Mouse (Mus musculus): ENCODE results near the gene Sox13. TPM values are rescaled to one million over a fixed set of nuclear protein-coding genes. Genes with fewer than 3 reads are reported as not detected.

The Sox13 gene
- total and polyA plus RNA-seq, 3 experiments, result 0.34 to 1.4 (median 0.90) TPM

DNA sequence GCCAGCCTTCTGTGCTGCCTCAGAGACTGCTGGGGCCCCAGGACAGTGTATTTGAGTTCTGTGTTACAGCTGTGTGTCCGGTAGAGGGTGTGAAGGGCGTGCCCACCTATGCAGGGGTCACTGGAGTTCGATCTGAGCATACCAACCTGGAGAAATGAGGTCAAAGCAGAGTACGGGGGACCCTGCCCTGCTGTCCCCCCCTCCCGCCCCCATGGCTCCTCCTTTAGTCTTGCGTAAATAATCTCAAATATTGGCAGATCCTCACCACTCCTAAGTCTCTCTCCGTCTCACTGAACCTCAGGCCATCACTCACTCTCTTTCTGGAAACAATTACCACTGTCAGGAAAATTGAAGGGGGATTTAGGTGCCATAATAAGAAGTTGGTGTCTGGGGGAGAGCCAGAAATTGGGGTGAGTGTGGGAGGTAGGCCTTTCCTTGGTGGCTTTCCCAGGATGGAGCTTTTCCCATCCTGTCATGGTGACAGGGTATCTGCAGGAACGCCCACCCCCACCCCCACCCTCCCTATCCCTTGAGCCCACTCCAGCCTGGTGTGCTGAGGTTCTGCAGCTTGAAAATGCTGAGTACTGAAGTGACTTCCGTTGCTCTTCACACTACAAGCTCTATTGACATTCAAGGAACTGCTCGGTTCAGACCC lies 57.1 kb downstream of the Sox13 start:
- Histone ChIP-seq H3K36me3 (replicated peaks in 1 of 2; ENCODE audit: control insufficient read depth in 1 of 2, insufficient read depth in 1 of 2, low read length in 1 of 2) (no peaks in the 10 kb centered on the region), H3K4me3 (replicated peaks in 1 of 3; ENCODE audit: low read depth in 2 of 3, low read length in 2 of 3, poor library complexity in 1 of 3) (no peak overlapping the region), H3K27me3 (replicated peaks) (peaks cover 96% of the 10 kb centered on the region), H3K9me3 (replicated peaks; ENCODE audit: low read length) (no peaks in the 10 kb centered on the region), H3K4me2 (ENCODE audit: insufficient read depth, low read depth, poor library complexity, severe bottlenecking) (no peak overlapping the region), H3K79me2 (replicated peaks; ENCODE audit: control insufficient read depth, extremely low read depth, insufficient read depth, poor library complexity, severe bottlenecking) (no peaks in the 10 kb centered on the region), H3K4me1 (ENCODE audit: control insufficient read depth in 1 of 2, insufficient read depth in 2 of 2) (peaks cover 9 to 26% of the 10 kb centered on the region in 2 experiments; a peak in 3 of 4 replicates), H3K27ac (ENCODE audit: insufficient read depth, low read depth) (no peak overlapping the region), H3K9ac (ENCODE audit: insufficient read depth, low read depth) (no peak overlapping the region)
- in situ Hi-C loops (cut with MboI; ENCODE audit: low pct_ligation_motif_present, low pct_unique_long_range_greater_than_20kb, low sequenced_read_pairs), result loop anchor here (25.0 kb wide), 1 partner anchor 330 kb away; the partner anchor contains the start of genes Mdm4 and Pik3c2b
- DNase-seq (ENCODE audit: extremely low read depth), result no peak
- TF ChIP-seq NELFE (IDR thresholded peaks at IDR 0.05; ENCODE audit: low read depth, low read length) (no peak), ZMIZ1 (IDR thresholded peaks at IDR 0.05; ENCODE audit: low read depth, low read length) (no peak), MEF2A (IDR thresholded peaks at IDR 0.05; ENCODE audit: borderline replicate concordance, low read depth, low read length) (no peak), MAZ (IDR thresholded peaks at IDR 0.05; ENCODE audit: low read depth, low read length) (no peak), KAT2A (IDR thresholded peaks at IDR 0.05; ENCODE audit: insufficient replicate concordance, low read length) (no peak)
- dilution Hi-C loops (cut with MboI; ENCODE audit: extremely low pct_ligation_motif_present, extremely low pct_unique_long_range_greater_than_20kb, low sequenced_read_pairs), result no loop called here

DNA sequence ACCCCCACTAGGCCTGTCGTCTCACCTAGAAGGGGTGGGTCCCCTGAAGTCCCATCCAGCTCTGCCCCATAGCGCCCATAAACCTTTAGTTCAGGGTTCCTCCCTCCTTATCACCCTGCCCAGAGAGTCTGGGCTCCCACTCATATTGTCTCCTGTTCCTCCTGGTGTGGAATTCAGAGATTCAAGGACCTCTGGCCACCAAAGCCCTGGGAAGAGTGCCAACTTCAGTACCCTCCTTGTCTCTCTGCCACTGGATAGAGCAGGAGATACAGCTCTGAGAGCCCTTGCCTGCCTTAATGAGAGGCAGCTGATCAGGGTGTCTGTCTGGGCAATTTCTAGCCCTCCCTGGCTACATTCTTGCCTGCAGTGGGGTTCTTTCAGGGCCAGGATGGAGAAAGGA lies 59.3 kb downstream of the Sox13 start:
- Histone ChIP-seq H3K4me2 (ENCODE audit: insufficient read depth, low read depth, poor library complexity, severe bottlenecking) (no peak overlapping the region), H3K9me3 (replicated peaks; ENCODE audit: low read length) (peaks cover 7% of the 10 kb centered on the region), H3K79me2 (replicated peaks; ENCODE audit: control insufficient read depth, extremely low read depth, insufficient read depth, poor library complexity, severe bottlenecking) (no peaks in the 10 kb centered on the region), H3K27me3 (replicated peaks) (peaks cover 92% of the 10 kb centered on the region), H3K36me3 (replicated peaks in 1 of 2; ENCODE audit: control insufficient read depth in 1 of 2, insufficient read depth in 1 of 2, low read length in 1 of 2) (no peaks in the 10 kb centered on the region), H3K9ac (ENCODE audit: insufficient read depth, low read depth) (no peak overlapping the region), H3K4me3 (replicated peaks in 1 of 3; ENCODE audit: low read depth in 2 of 3, low read length in 2 of 3, poor library complexity in 1 of 3) (no peak overlapping the region), H3K4me1 (ENCODE audit: control insufficient read depth in 1 of 2, insufficient read depth in 2 of 2) (peaks cover 9 to 26% of the 10 kb centered on the region in 2 experiments; a peak in 3 of 4 replicates), H3K27ac (ENCODE audit: insufficient read depth, low read depth) (no peak overlapping the region)
- dilution Hi-C loops (cut with MboI; ENCODE audit: extremely low pct_ligation_motif_present, extremely low pct_unique_long_range_greater_than_20kb, low sequenced_read_pairs), result no loop called here
- DNase-seq (ENCODE audit: extremely low read depth), result no peak
- in situ Hi-C loops (cut with MboI; ENCODE audit: low pct_ligation_motif_present, low pct_unique_long_range_greater_than_20kb, low sequenced_read_pairs), result loop anchor here (25.0 kb wide), 1 partner anchor 328 kb away; the partner anchor contains the start of genes Mdm4 and Pik3c2b
- no peak for TF ChIP-seq TCF12 (IDR thresholded peaks at IDR 0.05; ENCODE audit: low read depth, low read length)
- no peak for TF ChIP-seq MYC (IDR thresholded peaks at IDR 0.05; ENCODE audit: low read depth, low read length)
- TF ChIP-seq RAD21 (IDR thresholded peaks at IDR 0.05; ENCODE audit: low read depth, low read length), result no peak
- TF ChIP-seq CHD1 (IDR thresholded peaks at IDR 0.05; ENCODE audit: low read depth, low read length), result no peak
- TF ChIP-seq CTCF (conservative IDR thresholded peaks at IDR 0.05 in 1 of 2, IDR thresholded peaks at IDR 0.05 in 1 of 2; ENCODE audit: low read depth in 2 of 2, low read length in 2 of 2), result no peak
- TF ChIP-seq ZC3H11A (IDR thresholded peaks at IDR 0.05; ENCODE audit: low read depth, low read length), result no peak
- TF ChIP-seq UBTF (IDR thresholded peaks at IDR 0.05; ENCODE audit: low read depth, low read length), result no peak
- TF ChIP-seq ZNF384 (IDR thresholded peaks at IDR 0.05; ENCODE audit: low read depth, low read length), result no peak
- no peak for TF ChIP-seq USF1 (IDR thresholded peaks at IDR 0.05; ENCODE audit: low read depth, low read length)
- no peak for TF ChIP-seq BHLHE40 (IDR thresholded peaks at IDR 0.05; ENCODE audit: low read depth, low read length)
- TF ChIP-seq SIN3A (IDR thresholded peaks at IDR 0.05; ENCODE audit: low read length), result no peak
- TF ChIP-seq JUN (IDR thresholded peaks at IDR 0.05; ENCODE audit: insufficient read depth, low read depth, low read length), result no peak
- TF ChIP-seq SMC3 (IDR thresholded peaks at IDR 0.05; ENCODE audit: low read depth, low read length), result no peak
- TF ChIP-seq MXI1 (IDR thresholded peaks at IDR 0.05; ENCODE audit: low read depth, low read length), result no peak
- TF ChIP-seq ZKSCAN1 (IDR thresholded peaks at IDR 0.05; ENCODE audit: borderline replicate concordance, low read depth, low read length), result no peak
- no peak for TF ChIP-seq HCFC1 (IDR thresholded peaks at IDR 0.05; ENCODE audit: low read depth, low read length)
- TF ChIP-seq NELFE (IDR thresholded peaks at IDR 0.05; ENCODE audit: low read depth, low read length), result no peak

Data from CH12.LX (cell line).